Mouse (Mus musculus): ENCODE measurements at regions not wholly inside any gene's neighbourhood (a gene's known extent, or its start where the extent isn't known, plus 50 kb on each side); places are given as distances from the start of the nearest gene placed in this dataset.

DNA sequence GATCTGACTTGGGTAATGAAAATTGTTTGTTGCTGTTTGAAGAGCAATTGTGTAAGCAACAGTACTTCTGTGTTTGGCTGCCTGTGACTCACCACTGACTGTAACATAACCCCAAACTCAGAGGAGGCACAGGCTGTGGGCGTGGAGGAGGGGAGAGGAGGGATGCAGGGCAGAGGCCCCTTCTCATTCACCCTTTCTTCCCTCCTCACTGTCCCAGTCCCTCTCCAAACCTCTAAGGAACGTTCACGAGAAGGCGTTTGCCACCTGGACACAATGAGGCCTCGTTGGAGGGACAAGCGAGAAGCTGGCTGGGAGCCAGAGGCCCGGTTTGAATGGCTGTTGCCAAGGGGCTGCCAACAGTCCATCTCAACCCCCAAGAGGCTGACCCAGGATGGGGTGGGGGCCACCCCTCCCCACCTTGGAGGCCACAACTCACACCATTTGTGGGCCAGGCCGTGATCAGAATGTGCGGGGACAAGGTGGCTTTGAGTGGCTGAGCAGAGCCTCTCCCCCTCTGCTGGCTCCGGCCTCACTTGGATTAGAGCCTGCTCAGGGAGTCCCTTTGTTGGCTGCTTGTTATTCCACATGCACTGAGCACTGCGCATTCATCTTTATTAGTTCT lies 83.3 kb upstream of the Vps8 start:
- TF ChIP-seq POLR2A (IDR thresholded peaks at IDR 0.05; ENCODE audit: borderline replicate concordance, extremely low read depth, low read depth, low read length): no peak
- no peak for TF ChIP-seq CTCF (IDR thresholded peaks at IDR 0.05; ENCODE audit: insufficient read depth, low read length)

Measured in lung, adult 2 months (tissue).